Mouse (Mus musculus): ENCODE measurements at regions not wholly inside any gene's neighbourhood (a gene's known extent, or its start where the extent isn't known, plus 50 kb on each side); places are given as distances from the start of the nearest gene placed in this dataset.

DNA sequence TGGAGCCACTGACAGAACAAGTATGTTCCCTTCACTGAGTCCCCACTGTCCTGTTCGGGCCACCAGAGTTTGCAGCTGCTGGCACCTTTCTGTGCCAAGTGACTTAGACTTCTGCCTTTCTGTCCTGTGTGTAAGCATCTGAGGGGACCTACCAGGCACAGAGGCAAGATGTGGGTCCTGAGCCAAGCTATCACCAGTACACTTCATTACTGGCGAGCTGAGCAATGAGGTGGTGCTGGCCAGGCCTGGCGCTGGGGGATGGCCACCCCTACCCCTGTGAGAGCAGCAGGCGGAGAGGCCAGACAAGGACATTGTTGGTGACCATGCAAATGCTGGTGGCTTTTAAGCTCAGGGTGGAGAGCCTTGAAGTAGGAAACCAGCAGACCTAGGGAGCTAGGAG is 87.6 kb upstream of the Mrps6 start:
- intact Hi-C loops (cut with DNase I), result no loop called here

DNA sequence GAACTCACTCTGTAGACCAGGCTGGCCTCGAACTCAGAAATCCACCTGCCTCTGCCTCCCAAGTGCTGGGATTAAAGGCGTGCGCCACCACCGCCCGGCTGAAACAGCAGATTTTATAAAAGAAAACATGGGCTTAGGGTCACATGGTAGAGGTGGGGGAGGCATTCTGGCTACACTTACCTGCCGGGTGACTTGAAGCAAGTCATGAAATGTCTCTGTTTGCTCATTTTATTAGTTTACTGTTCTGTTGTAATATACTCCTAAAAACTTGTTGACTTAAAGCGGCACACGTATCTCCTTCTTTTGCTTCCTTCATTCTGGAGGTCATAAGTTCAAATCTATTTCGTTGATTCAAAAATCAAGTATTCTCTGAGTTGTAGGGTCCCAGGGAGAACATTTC is 84.9 kb upstream of the Mrps6 start:
- intact Hi-C loops (cut with DNase I), result no loop called here
- no peak for DNase-seq

More for the DNA sequence above, 87.6 kb upstream of the Mrps6 start:
- peak; percentile 24 to 32 for DNase-seq

DNA sequence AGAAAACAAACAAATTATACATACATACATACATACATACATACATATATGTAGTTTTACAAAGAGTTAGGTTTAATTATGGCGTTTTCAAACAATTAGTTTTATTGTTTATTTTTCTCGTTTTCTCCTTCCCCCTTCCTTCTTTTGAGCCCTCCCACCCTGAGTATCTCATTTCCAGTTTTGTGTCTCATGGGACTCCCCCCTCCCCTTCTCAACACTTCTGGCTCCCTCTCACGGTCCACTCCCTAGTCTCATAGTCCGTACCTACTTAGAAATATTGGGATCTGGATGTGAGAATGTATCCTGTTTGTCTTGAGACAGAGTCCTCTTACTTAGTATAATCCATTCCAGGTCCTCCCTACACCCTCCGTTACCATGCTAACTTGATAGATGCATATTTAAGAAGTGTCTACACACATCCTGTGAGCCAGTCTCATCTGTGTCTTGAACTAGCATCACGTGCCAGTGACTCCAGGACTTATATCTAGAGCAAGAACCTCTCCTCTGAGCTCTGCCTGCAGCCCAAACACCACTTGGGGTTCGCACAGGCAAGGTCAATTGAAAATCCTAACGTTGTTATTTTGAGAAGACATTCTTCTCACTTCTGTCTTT is 81.8 kb upstream of the Mrps6 start:
- DNase-seq, result no peak
- intact Hi-C loops (cut with DNase I), result no loop called here

DNA sequence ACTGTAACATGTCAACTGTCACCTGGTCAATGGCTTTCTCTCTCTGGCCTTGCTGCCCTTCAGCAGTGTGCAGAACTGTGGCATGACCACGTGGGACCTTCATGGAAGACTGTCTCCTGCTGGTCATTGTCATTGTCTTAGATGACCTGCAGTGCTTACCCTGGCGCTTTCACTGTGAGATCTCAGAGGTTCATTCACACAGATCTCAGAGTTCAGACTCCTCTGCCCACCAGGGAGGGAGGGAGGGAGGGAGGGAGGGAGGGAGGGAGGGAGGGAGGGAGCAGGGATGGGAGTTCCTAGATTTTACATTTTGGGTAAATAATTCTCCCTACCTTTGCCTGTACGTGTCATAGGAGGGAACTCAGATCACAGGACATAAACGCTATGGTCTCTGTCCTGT is 79.6 kb upstream of the Mrps6 start:
- DNase-seq, result no peak
- intact Hi-C loops (cut with DNase I), result no loop called here

DNA sequence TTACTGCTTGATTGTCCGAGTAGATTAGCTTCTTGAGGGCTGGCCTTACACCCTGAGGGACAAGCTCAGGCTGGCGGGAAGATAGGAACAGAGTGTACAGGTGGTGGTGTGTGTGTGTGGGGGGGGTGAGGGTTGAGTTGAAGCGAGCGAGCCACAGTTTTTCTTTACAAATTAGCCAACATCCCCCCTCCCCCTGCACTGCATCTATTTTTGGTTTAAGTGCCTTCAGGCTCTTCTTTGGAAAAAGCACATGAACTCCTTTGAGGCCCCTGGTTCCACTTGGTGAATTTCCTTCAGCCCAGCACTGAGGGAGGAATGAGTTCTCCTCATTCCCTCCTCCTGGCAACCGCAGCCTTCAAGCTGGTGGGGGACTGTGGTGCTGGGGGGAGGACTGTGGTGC is 79.2 kb upstream of the Mrps6 start:
- intact Hi-C loops (cut with DNase I), result no loop called here
- no peak for DNase-seq

DNA sequence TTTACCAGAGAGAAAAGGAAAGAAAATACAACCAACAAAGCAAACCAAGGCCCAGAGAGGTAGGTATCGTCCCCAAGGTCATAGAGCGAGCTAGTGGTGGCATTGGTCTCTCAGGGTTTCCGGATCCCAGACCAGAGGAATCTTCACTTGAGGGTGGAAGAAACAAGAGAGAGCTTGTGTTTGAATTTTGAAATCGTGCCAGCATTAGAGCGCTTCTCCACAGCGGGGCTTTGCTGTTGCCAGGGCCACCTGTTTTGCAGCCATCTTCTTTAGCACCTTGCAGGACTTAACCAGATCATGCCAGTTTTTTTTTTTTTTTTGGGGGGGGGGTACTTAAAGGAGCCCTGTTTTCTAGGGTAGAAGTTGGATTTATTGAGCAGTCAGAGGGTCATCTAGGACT is 77.6 kb upstream of the Mrps6 start:
- DNase-seq, result no peak
- intact Hi-C loops (cut with DNase I), result no loop called here

DNA sequence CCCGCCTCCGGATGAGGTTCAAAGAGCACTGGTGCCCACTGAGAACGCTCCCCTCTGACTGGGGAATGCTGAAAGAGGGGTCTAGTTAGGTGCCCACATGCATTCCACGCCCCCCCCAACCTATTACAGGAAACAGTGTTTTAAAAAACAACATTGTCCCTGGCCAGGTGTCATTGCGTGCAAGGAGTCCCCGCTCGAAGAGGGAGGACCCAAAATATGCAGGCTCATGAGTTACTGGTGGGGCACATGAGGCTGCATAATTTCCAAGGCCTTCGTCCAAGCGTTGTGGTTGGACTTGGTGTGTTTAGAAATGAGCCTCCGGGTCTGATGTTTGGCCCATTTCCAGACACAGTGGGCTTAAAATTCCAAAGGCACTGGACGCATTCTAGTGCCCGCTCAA is 72.9 kb upstream of the Mrps6 start:
- no peak for DNase-seq
- intact Hi-C loops (cut with DNase I), result no loop called here

DNA sequence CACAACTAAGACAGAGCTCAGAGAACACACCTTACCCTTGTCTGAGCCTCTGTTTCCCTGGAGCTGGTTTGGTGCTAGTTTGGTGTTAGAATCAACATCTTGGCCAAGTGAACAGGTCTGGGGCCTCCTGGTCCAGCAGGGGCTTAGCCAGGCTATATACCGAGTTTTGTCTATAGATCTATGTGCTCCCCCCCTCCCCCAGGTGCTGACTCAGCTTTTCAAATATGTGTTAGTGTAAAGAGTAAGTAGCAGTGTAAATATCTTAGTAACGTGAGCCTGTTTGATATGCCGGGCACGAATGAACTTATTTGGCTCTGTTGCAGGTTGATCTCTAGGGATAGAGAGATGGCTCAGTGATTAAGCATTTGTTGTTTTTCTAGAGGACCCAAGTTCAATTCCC is 68.7 kb upstream of the Mrps6 start:
- intact Hi-C loops (cut with DNase I), result no loop called here
- no peak for DNase-seq

DNA sequence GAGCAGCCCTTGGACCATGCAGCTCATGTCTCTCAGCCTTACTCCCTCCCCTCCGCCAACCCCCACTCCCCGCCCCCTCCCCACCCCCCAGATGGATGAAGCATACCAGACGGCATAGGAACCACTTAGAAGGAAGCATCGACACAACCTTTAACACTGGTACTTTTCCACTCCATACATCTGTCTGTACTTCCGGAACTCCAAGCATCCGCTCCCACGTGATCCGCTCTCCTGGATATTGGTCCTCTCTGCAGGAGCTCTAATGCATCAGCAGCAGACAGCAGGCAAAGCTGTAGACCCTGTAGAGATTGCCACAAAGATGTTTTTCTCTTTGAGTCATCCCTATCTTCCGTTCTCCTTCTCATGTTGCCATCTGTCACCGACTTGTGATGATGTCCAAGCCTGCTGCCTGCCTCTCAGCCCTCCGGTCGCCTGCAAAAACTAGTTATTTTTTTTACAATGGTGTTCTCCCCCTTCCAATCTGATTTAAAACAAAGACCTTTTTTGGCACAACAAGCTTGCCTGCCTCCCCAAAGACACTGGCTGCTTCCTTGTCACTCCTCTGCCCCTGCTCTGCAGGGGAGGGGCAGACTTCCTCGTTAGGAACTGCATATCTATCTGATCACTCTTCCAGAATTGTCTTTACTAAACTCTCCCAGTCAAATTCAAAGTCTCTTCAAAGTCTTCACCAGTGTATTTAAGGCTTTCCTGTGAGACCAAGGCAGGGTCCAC is 62.4 kb upstream of the Mrps6 start:
- intact Hi-C loops (cut with DNase I), result no loop called here

DNA sequence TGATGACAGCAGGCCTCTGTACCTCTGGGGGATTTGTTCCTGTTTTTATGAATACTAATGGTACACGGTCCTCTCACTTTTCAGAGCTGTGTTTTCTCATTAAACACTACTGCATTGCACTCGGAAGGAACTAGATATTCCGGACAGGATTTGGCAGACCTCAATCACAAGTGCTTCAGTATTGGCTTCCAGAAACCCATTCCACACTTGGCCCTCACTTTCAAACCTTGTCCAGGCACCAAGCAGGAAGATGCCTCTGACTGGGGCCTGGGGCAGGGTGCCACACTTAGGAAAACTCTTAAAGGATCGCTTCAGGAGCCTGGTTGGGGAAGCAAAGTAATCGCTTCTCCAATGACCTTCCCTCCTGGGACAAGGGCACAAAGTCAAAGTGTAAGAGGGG is 50.7 kb upstream of the Mrps6 start:
- intact Hi-C loops (cut with DNase I), result no loop called here
- DNase-seq, result peak; percentile 9 to 14

More for the DNA sequence above, 62.4 kb upstream of the Mrps6 start:
- no peak for DNase-seq
